Mouse (Mus musculus) kidney, adult 9 months (tissue): ENCODE measurements at regions not wholly inside any gene's neighbourhood (a gene's known extent, or its start where the extent isn't known, plus 50 kb on each side); places are given as distances from the start of the nearest gene placed in this dataset.

ENCODE experiments used
- DNase-seq: peaks from one replicate; pipeline ENCODE4 v3.0.0; 2022

GRCm38 (mm10) chr12:31130434-31130833 lies 56.8 kb downstream of the Fam110c start:
- no peak for DNase-seq

- no peak for DNase-seq
Observed at GRCm38 (mm10) chr12:31134465-31134992, 60.9 kb downstream of the Fam110c start.

- DNase-seq: no peak
Observed at GRCm38 (mm10) chr12:31136364-31136763, 62.7 kb downstream of the Fam110c start.

DNA sequence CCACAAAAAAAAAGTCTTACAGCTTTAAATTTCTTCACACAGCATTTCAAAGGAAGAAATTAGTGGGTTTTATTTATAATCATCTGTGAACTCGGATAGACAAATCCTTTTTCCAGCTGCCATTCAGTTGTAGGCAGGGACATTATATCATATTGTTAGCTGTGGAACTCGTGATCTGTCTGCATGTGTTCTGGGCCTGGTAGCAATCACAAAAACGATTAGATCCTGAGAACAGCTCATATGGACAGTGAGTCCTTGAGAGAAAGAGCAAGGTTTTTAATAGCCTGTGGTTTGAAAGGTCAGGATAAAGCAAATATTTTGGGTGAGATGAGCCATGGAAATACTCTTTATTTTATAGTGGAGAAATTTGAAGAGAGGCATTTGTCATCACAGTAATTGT lies 63.2 kb downstream of the Fam110c start:
- DNase-seq: no peak

- DNase-seq: no peak
Observed at GRCm38 (mm10) chr12:31137431-31137830, 63.8 kb downstream of the Fam110c start.

- DNase-seq: no peak
Observed at GRCm38 (mm10) chr12:31139853-31140252, 66.2 kb downstream of the Fam110c start.

- no peak for DNase-seq
Observed at GRCm38 (mm10) chr12:31143266-31143665, 69.6 kb downstream of the Fam110c start.

DNA sequence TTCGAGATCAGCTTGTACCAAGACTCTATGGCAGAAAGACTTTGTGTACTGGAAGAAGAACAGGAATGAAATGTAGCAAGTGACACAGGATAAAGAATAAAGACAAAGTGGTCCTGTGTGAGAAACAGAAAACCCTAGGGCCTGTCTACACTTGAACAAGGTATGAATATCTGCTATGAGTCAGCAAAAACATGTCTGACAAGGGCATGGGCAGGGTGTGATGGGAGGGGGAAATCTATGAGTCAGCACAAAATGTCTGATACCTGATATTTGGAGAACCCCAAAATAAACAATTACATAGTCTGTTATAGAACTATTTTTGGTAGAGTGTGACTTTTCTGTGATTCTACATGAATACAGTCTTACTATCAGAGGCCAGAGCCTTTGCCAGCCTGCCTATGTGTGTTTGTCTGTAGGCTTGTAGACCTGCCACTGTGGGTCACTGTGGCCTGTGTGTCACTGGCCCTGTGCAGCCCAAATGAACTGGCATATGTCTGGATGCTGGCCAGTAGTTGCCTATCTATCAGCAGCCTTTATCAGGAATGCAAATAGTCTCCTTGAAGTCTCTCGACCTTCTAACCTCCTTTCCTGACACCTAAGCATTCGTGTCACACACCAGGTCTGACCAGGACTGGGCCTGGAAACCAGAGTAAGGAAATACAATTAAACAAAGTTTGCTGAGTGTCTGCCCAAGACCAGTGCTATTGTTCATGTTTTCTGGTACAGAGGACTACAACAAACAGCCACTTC lies 71.5 kb downstream of the Fam110c start:
- no peak for DNase-seq

GRCm38 (mm10) chr12:31148417-31149356 lies 75.0 kb downstream of the Fam110c start:
- peak; percentile 62 for DNase-seq

DNA sequence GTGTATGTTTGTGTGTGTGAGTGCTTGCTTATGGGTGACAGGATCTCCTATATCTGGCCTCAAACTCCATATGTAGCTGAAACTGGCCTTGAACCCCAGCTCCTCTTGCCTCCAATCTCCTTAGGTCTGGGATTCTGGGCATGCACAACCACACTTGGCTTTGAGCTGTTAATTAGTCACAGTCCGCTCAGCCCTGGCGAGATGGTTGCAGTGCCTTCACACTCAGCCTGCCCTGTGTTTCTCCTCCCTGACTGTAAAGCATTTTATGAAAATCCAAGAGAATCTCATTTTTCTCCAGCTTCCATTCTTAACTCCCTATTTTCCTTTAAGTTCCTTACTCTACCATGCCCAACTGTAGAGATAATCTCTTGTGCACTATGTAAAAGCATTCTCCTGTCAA lies 80.1 kb downstream of the Fam110c start:
- no peak for DNase-seq

- no peak for DNase-seq
Observed at GRCm38 (mm10) chr12:31154608-31155011, 80.9 kb downstream of the Fam110c start.

- DNase-seq: peak; percentile 43
Observed at GRCm38 (mm10) chr12:31156154-31156720, 82.6 kb downstream of the Fam110c start.

DNA sequence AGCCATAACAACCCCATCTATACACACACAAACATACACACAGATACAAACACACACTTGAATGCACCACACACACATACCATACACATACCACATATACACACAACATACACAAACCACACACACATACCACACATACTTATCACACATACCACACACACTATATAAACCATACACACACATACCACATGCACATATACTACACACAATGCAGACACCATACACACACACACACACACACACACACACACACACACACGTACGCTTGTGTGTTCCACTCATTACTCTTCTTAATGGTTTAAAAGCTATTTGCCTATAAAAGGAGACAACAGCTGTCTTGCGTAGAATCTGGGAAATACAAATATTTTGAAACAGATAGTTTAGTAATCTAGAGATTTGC lies 83.1 kb upstream of the Gm6993 start:
- no peak for DNase-seq

DNA sequence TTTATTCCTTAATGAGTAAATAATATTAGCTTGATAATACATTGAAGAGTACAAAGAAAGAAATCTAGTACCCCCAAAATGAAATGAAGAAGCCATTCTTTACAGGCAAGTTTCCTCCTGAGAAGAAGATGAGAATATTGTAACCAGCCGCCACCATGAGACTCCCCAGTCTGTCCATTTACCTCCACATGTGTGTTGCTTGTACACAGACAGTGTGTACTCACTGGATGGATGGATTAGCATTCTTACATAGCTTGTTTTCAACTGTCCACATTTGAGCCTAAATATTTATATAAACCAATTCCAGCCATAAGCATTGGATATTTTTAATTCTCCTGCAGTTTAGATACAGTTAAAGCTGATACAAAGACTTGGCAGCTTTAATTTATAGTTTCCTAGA lies 82.7 kb upstream of the Gm6993 start:
- DNase-seq: no peak

GRCm38 (mm10) chr12:31158885-31159284 lies 81.7 kb upstream of the Gm6993 start:
- DNase-seq: no peak

- no peak for DNase-seq
Observed at GRCm38 (mm10) chr12:31159378-31159777, 81.2 kb upstream of the Gm6993 start.

GRCm38 (mm10) chr12:31168221-31168890 lies 72.2 kb upstream of the Gm6993 start:
- DNase-seq: peak; percentile 65

DNA sequence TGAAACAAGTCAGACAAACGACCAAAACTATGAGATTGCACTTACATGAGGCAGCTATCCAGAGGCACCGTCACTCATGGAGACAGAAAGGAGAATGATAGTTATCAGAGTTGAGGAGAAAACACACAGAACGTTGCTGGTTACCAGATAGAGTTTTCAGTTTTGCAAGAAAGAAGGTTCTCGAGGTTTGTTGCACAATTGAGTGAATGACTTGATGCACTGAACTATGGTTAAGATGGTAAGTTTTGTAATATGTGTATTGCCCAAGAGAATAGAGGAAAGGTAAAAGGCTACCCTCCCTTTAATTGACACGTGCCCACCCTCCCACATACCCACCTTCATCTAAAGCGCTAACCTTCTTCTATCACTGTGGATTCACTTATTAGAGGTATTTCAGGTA lies 70.5 kb upstream of the Gm6993 start:
- no peak for DNase-seq

GRCm38 (mm10) chr12:31170546-31171160 lies 69.9 kb upstream of the Gm6993 start:
- no peak for DNase-seq

GRCm38 (mm10) chr12:31171992-31172391 lies 68.6 kb upstream of the Gm6993 start:
- DNase-seq: no peak

DNA sequence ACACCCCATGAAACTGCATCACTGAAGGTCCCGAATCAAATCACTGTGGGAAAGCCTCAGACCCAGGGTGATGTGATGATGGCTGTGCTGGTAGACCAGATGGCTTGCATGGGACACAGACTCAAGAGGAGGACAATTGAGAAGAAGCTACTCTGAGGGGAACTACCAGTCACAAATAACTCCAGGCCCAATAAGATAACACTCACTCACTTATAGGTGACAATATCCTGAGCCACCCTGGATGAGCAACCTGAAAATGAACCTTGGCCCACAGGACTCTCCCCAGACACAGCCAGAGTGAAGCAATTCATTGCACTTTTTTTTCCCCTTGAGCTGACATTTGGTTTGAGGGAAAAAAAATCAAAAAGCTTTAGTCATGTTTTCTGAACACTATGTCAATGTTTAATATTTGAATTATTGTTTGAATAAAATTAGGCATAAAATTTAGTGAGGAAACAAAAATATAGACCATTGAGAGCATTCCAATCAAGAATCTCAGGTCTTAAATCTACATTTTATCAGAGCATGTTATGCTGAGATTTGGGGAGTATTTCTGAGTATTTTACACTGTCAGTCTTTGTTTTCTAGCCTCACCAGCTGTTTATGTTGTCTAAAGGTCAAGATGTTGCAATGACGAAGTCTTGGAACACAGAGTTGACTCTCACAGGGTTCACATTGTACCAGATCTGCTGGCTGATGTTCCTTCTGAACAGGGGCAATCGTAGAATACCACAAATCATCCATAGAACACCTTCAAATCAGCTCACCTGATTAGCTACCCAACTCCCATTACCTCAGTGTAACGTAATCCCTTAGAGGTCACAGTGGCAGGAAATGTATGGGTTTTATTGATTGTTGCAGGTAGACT lies 67.9 kb upstream of the Gm6993 start:
- DNase-seq: no peak
